Mouse (Mus musculus): ENCODE results near the gene Mtch2.

The Mtch2 gene

GRCm38 (mm10) chr2:90911668-90912067 is 64.7 kb downstream of the Mtch2 start:
- no peak for DNase-seq

- no peak for DNase-seq
Observed at GRCm38 (mm10) chr2:90913671-90914070, 66.7 kb downstream of the Mtch2 start.

DNA sequence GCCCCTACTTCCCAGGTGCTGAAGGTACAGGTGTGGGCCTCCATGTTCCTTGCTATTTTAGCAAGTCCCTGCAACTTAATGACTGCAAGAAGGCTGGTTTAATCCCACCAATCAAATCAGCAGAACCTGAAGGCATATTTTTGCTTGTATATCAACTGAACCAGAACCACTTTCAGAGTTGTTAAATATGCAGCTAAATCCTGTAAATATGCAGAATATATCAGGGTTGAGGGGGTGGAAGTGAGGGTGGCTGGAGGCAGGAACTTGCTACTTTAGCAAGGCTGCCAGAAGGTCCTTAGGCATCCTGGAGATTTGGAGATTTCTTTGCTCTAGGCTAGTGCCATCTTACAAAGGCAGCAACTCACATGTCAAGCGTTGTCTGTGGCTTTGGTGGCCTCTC is 68.6 kb downstream of the Mtch2 start:
- DNase-seq, result no peak

Measured in right cerebral cortex, adult 18-20 months (tissue).